Mouse (Mus musculus) ES-Bruce4 (cell line): ENCODE measurements around the gene Cd300lf.

Experiments used
- CTCF ChIP-seq: IDR thresholded peaks from one replicate; pipeline ENCODE4 v1.8.1; 2011; ENCODE audit warnings: low read depth, low read length
- EP300 ChIP-seq: IDR thresholded peaks from 2 replicates; pipeline ENCODE4 v1.6.1; 2011; ENCODE audit warnings: low read depth, low read length; ENCODE audit not compliant: insufficient read depth
- POLR2A ChIP-seq: IDR thresholded peaks from one replicate; pipeline ENCODE4 v1.8.1; 2011; ENCODE audit warnings: low read length; ENCODE audit not compliant: insufficient read depth

DNA sequence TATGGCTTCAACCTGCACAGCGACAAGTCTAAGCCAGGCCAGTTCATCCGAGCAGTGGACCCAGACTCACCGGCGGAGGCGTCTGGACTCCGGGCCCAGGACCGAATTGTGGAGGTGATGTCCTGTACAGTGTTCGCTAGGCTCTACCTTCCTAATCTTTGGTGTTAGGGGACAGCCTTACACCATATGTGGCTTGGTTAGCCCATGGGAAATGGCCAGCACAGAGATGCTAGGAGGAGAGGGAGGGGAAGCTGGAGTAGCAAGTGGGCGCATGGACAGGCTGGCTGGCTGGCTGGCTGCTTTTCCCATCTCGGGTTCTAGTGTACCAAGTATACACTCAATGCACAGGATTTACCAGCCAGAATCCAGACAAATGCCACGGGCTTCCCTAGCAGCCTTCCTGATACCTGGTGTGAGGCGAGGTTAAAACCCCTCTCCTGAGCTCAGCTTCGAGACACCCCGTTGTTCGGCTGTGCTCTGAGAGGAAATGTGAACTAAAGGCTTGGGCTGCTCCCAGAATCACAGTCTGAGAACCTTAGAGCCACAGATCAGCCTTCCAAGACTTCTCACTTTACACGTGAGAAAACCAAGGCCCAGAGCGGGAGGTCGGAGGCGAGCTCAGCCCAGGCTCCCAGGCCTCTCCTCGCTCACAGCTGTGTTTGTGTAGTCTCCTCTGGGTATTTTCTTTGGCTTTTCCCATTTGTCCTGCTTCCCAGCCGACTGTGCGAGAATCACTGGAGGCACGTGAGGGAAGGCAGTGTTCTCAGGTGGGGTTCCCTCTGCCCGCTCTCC lies 42.8 kb upstream of the Cd300lf start:
- TF ChIP-seq POLR2A, result no peak
- TF ChIP-seq CTCF, result no peak
- TF ChIP-seq EP300, result no peak
